Mouse (Mus musculus) right cerebral cortex, postnatal 4 days (tissue): ENCODE results near the gene Mia.

Experiments used
- DNase-seq: peaks from one replicate; pipeline ENCODE4 v3.0.0-alpha.2; 2022

The Mia gene

DNA sequence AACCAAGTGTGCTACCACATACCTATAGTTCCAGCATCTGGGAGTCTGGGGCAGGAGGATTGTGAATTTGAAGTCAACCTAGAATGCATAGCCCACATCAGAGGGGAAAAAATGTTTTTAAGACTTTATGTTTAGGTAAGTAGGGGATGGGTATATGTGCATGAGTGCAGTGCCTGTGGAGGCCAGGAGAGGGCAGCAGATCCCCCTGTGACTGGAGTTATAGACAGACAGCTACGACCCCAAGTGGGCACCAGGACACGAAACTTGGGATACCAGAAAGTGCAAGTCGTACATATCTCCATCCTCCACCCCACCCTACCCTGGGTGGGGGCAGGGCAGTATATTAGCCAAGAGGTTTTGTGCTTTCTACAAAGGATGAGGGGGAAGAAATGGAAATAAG lies 4.0 kb upstream of the Mia start:
- DNase-seq, result peak; percentile 53

DNA sequence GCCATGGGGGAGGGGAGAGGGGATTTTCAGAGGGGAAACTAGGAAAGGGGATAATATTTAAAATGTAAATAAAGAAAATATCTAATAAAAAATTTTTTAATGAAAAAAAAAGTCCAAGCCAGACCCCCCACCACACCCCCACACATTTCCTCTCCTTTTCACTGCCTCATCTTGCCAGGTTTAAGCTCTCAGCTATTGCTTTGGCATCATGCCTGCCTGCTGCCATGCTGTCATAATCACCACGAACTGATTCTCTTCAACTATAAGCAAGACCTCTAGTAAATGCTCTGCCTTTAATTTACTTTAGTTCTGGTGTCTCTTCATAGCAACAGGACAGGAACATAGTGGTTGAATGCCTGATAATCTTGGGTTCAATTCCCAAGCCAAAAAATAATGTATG lies 1.5 kb upstream of the Mia start:
- no peak for DNase-seq

DNA sequence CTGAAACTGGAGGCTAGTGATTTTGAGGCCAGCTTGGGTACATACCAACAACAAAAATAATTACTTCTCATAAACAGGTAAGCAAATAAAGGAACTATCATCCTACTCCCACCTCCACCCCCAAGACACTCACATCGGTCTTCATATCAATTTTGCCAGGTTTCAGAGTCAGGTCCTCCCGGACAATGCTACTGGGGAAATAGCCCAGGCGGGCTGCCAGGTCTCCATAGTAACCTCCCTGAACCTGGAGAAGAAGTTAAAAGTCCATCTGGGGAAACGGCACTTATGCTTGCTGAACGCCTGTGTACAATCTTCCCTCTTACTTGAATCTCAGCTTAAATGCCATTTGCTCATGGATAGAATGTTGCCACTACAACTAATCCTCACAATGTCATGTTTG lies 921 bp downstream of the Mia start:
- DNase-seq, result no peak

DNA sequence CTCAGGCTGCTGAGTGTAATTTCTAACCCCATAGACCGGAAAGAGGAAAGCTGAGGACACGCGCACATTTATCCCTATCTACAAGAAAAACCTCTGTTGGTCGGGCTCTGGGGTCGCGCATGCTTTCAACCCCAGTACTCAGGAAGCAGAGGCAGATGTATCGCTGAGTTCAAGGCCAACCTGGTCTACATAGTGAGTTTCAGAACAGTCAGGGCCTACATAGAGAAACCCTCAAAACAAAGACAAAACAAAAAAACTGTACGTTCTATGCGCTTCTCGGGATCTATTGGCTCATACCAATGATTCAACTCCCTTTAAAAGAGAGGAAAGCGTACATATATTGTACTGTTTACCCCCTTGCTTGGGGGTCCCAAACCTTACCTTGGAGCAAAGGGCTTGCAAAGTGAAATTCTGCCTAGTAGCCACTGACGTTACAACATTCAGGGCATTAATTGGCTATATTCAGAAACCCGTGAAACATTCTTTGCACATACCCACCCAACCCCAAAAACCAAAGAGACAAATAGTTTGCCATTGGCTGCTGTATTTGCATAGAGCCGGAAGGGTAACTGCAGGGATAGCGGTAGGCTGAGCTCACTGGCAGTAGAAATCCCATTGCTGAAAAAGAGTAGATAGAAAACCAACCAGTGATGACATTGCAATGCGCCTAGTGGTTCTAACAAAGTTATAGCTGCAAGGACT lies 1.6 kb downstream of the Mia start:
- no peak for DNase-seq

DNA sequence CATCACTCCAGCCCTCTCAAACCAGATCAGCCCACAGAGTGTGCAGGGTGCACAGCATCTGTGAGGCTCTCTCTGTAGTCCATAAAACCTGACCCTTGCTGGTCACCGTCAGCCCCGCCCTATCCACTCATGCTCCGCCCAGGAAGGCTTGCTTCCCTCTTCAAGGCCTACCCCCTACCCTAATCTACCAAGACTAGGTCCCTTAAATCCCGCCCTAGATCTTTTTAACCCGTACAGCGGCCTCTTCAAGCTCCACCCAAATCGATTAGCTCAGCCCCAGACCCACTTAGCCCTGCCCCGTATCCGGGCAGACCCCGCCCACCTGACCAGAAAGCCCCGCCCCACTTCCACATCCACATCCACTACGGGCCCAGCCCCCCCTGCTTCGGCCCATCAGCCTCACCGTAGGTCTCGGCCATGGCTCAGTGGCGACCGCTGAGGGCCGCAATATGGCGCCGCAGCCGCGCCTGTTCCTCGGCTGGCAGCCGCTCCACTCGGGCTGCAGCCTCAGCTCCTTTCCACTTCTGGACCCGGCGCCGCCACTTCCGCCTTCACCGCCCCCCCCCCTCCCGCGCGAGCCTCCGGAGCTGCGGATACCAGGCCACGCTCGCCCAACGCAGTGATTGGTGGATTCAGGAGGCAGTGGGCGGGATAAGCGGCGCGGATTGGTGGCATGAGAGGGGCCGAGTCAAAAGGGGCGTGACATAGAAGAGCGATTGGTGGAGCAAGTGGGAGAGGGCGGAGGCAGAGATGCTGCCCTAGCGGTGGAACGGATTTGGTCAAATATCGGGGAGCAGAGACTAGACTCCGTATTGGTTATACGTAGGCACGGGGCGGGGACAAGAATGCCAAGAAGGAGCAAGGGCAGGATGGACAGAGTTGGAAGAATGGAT lies 2.4 kb downstream of the Mia start, which contains the start of gene Rab4b:
Rab4b (minus strand) TSS at position 573 of the 893 bp plus-strand sequence.
- peak; percentile 97 for DNase-seq

DNA sequence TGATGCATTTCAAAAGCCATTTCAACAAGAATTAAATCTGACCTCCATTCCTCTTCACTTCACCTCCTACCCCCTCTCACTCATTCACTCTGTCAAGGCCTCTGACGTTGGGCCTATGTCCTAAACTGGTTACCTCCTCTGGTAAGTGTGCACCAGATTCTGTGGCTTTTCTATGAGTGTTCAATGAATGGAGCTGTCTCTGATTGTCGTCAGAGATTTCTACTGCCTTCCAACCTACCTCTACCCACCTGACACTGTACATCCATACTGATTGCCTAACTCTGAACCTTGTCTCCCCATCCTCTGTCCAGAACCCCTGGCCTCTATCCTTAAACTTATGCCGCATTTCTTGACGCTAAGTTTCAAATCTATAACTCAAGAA lies 3.0 kb downstream of the Mia start:
- DNase-seq, result no peak

DNA sequence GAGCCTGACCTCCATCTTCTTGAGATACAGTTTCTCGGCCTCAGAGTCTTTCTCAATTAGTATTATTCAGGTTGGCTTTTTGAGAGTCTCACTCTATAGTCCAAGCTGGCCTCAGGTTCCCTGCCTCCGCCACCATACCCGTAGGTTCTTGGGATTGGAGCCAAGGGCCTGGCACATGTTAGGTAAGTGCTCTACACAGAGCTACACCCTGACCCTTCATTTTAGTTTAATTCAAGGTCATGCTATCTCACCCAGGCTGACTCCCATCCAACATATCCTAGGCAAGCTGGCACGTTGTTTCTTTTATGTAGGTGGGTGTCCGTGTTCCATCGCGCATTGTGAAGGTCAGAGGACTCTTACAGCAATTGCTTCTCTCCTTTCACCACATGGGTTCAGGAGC lies 6.1 kb downstream of the Mia start:
- DNase-seq, result no peak

DNA sequence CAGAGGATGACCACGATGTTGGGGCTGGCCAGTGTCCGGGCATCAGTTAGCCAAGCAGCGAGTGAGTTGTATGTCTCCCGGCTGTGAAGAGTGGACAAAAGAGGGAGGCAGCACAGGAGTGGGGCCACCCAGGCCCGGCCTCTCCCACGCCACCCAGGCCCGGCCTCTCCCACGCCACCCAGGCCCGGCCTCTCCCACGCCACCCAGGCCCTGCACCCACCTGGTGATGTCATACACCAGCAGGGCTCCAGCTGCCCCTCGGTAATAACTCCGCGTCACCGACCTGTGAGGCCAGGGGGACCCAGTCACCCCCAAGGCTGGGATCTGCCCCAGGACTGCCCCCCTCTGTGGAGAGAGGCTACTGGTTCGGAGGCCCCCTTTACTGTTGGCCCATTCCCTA lies 6.5 kb downstream of the Mia start:
- DNase-seq, result no peak

DNA sequence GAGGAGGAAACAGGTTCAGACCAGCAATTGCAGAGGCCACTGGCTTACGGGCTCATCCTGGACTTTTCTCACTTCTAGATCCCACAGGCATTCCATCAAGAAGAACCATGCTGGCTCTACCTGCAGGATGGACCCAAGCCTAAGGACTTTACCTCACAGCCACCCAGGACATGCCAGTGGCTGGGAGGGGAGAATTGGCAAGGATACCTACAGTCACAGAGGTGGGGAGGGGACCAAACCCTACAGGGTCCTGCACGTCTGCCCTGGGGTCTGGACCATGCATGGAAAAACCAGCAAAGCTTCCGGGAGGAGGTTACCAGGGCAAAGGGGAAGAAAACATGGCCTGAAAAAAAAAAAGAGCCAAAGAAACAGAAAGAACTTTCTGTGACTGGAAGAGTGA lies 10.0 kb downstream of the Mia start:
- no peak for DNase-seq

DNA sequence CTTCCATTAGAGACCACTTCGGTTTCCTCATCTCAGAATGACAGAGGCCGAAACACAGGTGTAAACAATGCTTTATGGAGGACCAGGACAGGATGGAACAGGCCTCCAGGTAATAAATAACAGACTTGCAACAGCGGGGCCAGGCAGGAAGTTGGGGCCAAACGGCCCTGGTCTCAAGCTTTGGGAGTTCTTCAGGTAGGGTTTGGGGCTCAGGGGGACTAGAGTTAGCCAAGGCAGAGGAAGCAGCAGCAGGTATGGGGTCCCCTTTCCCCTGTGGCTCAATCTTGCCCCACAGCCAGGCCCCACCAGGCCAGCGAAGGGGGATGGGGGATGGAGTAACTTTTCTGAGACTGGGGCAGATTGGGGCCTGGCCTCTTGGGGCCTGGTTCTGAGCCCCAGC lies 12.6 kb downstream of the Mia start:
- no peak for DNase-seq

DNA sequence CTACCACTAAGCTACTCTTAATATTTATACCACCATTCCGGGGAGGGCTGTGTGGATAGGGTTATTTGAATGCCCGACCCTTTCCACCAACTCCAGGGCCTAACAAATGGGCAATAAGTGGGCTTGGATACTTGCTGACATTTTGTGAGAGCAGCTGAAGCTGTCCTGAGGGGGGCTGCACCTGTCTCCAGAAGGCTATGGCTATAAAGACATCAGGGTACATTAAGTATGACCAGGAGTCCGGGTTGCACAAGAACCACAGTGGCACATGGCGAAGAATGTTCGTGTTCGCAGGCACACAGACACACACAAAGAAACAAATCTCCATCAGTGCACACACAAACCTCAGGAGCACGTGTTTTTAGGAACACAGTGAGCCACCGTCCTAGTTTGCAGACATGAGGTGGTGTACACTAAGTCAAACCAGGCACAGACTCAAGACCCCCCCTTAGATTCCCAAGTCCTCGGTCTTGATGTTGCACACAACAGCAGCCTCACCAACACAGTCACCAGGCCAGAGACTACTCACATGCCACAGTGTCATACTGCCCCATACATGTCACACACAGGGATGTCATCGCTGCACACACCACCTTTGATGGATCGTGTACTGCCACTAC lies 13.4 kb downstream of the Mia start:
- DNase-seq, result no peak

DNA sequence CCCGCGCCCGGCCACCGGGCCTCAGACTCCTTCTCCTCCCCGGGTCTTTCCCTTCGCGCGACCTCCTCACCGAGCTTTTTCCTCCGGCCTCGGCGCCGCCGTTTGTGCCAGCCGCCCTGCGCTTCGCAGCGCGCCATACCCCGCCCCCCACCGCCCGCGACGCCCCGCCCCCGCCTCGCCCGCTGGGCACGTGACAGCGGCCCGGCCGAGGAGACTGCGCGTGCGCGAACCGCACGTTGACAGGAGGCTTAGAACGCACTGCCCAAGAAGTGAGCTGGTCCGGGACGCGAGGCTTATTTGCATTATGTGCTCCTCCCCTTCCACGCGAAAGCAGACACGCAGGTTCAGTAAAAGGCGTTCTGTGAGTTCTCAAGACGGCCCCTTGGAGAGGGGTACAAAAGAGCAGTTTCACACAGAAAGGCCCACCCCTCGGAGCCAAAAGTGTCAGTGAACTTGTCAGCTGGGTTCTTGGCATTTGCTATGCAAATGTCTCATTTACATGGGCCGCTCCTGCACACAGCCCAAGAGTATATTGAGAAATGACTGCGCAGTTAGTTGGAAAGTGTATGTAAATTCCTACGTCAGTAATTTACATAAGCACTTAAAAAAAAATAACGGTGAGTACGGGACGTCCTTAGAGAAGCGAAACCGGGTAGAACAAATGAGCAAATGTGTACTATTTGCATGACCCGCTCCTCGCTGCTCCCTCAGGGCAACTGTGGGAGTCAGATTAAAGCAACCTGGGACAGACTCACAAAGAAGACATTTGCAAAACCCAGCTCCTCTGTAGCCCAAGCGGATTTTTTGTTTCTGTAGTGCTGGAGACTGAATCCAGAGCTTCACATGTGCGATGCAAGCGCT lies 14.1 kb downstream of the Mia start, which contains the start of gene Egln2:
Egln2 (minus strand) TSS at position 189 of the 861 bp plus-strand sequence.
- peak; percentile 99 for DNase-seq

DNA sequence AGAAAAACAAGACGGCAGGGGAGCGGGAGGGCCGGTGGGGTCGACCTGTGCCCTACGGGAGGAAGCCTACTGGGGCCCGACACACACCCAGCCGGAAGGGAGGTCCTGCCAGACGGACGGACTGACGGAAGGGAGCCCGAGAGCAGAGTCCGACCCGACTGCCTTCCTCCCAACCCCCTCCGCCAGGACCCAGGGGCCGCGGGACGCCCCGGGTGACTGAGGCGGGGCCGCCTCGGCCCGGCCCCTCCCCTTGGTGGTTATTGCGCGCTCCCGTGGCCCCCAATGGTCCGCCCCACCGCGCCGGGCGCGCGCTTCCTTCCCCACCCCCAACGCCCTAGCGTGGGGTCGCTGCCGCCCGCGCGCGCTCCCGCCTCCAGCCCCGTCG lies 14.7 kb downstream of the Mia start:
- peak; percentile 85 for DNase-seq

DNA sequence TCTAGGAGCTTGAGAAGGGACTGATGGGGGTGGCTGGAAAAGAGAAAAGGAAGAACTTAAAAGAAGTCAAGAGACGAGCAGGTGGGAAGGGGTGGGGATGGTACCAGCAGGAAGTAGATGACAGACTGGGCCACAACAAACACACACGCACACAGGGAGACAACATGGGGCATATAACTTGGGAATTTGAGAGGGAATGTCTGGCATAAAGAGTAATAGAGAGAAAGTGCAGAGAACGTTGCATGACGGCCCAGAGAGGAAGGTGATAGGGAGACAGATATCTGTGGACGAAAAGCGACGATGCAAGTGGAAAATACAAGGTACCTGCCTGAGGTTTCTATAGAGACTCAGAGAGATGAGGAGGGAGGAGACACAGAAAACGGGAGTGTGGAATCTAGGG lies 15.3 kb downstream of the Mia start:
- DNase-seq, result no peak

DNA sequence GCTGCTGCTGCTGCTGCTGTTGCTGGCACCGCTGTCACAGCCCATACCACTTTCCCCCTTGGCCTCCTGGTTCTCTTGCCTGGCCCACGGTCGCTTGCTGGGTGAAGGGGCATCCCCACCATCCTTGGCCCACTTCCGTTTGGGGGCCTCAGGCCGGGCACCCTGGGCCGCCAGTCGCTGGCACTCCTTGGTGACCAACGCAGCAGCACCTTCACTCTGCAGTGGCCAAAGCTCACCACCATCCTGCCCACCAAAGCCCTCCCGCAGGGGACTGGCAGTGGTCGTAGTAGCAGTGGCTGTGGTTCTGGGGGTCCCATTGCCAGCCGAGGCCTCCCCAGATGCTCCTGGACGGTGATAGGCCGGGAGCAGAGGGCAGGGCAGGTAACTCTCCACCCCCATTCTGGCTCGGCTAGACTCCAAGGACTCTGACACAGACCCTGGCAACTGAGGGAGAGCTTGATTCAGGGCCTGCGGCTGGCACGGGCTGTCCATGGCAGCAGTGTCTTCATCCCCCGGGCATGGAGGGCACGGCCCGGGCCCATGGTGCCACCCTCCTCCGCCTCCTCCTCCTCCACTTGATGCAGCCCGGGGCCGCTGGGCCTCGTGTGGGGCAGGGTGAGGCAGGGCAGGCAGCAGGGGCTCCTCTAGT lies 15.8 kb downstream of the Mia start:
- DNase-seq, result no peak

DNA sequence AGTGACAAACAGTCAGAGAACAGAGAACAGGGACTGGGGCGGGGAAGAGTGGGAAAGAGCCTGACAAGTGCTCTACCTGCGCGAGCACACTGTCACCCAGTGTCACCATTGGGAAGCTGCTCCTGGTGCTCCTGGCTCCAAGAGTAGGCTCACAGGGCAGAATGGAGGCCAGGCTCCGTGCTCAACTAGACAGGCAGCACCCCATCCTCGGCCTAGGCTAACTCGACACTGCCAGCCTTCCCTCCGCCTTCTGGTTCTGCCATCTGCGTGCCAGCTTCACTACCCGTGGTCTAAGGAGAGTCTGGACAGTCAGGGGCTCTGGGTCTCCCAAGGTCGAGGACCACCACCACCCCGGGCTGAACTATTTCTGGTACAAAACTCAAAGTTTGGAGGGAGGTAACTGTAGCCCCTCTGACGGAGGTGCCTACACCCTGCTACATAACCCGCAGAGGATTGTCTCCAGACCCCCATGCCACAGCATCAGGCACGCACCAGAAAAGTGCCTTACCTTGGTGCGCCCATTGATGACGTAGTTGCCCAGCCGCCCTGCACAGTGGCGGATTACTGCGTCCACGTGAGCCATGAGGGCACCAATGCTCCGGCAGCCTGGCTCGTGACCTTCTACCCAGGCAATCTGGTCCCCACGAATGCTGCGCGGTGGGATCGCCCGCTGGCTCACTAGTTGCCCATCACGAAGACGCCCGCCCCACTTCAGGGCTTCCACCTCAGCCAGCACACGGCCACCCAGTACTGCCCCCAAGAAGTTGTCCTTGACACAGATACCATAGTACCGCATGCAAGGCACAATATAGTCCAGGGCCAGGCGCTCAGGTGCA lies 16.6 kb downstream of the Mia start:
- DNase-seq, result no peak

DNA sequence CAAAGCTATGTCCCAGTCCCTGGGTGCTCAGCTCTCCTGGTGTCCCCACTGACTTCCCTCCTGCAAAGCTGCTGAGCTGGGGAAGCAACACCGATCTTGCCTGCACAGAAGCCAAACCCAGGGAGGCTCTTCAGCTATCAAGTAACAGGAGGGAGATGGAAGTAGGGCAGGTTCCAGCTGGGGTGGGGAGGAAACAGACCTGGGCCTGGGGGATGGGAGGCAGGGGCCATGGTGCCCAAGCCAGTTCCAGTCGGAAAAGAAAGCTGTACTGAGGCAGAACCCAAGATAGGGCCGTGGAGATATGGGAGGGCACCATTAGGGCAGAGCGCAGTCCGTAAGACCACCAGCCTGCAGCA lies 17.5 kb downstream of the Mia start:
- DNase-seq, result no peak

DNA sequence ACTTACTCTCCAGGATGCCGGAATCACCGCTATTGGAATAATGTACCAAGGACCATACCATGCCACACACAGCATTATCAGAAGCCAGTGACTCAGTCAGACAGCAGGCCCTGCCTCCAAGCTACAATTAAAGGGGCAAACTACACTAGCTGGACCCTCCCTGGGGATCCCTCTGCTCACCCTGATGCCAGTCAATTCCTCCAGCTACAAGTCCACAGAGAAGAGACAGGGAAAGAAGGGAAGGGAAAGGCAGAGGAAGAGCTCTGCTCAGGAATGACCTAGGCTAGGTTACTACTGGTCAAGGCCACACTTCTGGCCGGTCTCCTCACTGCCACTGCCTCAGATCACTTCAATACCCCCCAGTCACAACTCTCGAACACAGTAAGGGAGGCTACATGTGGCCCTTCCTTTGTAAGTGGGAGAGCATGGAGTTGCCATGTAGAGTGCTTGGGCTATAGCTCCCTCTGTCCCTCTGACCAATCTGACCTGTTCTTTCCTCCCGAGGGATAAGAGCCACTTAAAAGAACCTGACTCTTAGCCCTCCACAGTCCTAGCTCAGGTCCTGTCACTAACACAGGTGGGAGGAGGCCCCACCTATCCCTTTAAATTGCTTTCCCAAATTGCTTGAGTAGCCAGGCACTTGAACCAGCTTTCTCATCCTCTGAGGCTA lies 18.0 kb downstream of the Mia start:
- no peak for DNase-seq

DNA sequence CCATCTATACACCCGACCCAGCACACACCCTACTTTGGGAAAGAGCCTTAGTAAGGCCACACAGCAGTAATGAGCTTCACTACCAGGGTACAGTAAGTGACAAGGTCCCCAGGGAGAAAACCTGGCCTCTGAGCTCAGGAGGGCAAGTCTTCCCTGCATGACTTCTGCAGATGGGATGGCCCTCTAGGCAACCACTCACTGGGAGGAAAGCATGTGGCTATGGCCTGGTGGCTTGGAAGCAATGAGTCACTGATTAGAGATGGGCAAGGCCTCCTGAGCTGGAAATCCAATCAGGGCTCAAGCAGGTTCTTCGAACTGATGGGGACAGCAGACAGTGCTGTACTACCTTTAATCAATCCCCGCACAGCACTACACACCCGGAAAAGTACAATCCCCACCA lies 19.2 kb downstream of the Mia start:
- DNase-seq, result no peak

DNA sequence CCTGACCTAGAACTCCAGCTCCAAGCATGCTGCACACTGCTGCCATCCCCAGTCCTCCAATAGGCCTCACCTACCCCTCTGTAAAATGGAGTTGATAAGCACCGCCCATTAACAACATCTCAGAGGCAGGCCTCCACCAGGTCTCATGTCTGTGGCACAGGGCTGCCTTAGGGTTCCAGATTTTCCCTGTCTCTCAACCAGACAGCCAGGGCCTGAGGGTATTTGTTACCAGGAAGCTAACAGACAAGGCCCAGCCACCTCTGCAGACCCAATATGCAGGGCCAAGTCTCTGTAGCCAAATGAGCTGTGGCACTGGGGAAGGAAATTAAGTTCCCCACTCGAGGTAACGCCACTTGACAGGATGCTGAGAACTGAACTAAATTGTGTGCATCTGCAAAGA lies 20.0 kb downstream of the Mia start:
- no peak for DNase-seq

DNA sequence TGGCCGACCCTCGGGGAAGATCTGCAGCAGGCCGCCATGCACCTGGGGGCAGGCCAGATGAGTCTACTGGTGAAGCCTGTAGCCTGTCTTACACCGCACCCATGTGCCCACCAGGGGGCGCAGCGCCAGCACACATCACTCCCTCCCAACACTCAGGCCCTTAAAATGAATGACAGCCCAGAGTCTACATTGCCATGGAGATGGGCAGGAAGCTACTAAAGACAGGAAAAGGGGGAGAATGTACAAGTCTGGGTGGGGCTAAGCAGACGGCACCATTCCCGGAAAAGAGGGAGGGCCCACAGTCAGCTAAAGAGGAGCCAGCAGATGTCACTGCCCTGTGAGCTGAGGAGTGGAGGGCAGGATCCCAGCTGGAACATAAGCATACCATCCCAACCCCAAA lies 21.1 kb downstream of the Mia start:
- DNase-seq, result peak; percentile 88
